Comparison of ENCODE assay signal across 8 mouse cellular contexts in genomic region chr7:92777108-92777973, GRCm38 (mm10). TPM values are rescaled to one million over a fixed set of nuclear protein-coding genes. Genes with fewer than 3 reads are reported as not detected.
A peak's percentile ranks its signal among the peaks of the same experiment; 100 is the strongest.
DNase-seq lines count a peak whose midpoint lies in the region; ATAC-seq and TF ChIP-seq lines count a peak whose summit lies in the region.

No protein-coding gene starts in this region.

- H3K27ac ChIP-seq in hindbrain, embryonic 12.5 days = peak overlapping the region; percentile 73

- in situ Hi-C loops in Patski (cut with MboI; ENCODE audit: low pct_unique_long_range_greater_than_20kb) = no loop called here

- no peak for DNase-seq in Patski (ENCODE audit: low read depth, low spot score)
- DNase-seq in cerebellum, postnatal 25 days = peak; percentile 70 to 75
- DNase-seq in frontal cortex, postnatal 25 days (ENCODE audit: low spot score in 2 of 2) = peak; percentile 39 to 42
- peak; percentile 45 to 58 for DNase-seq in layer of hippocampus, postnatal 10 days (ENCODE audit: low spot score in 2 of 2)
- peak; percentile 42 for DNase-seq in lung, postnatal 10 days
- peak; percentile 49 for DNase-seq in right cerebral cortex, postnatal 14 days
- DNase-seq in thymus, adult 18-20 months = no peak

- H3K9ac ChIP-seq in hindbrain, embryonic 12.5 days = no peak overlapping the region; the same call in 1 of the 2 replicates

- no peaks in the 10 kb centered on the region for H3K27me3 ChIP-seq in Patski
- no peaks in the 10 kb centered on the region for H3K27me3 ChIP-seq in hindbrain, embryonic 12.5 days

- POLR2A ChIA-PET in Patski (lab: Charles Lee) = no interaction called here

- peak overlapping the region; percentile 40 for H3K4me2 ChIP-seq in hindbrain, embryonic 12.5 days (replicated peaks)

- 31% methylated on average over 17 of the region's 17 CpGs for WGBS in hindbrain, embryonic 12.5 days

- ATAC-seq in Patski = peak; percentile 66
- ATAC-seq in hindbrain, embryonic 12.5 days (ENCODE audit: low FRiP score) = peak; percentile 33; the same call in 1 of the 2 replicates

- H3K9me3 ChIP-seq in hindbrain, embryonic 12.5 days (replicated peaks) = no peaks in the 10 kb centered on the region

- CTCF ChIA-PET in Patski (lab: Charles Lee) = interaction anchor here (1.4 to 1.5 kb wide), 3 partner anchors 12 to 22 kb away, joined by 3 to 5 read pairs (median 4); no protein-coding TSS in a partner anchor

- H3K36me3 ChIP-seq in hindbrain, embryonic 12.5 days = no peaks in the 10 kb centered on the region

- H3K4me3 ChIP-seq in hindbrain, embryonic 12.5 days = peak overlapping the region; percentile 4; the same call in 1 of the 2 replicates

- peaks cover 23% of the 10 kb centered on the region for H3K4me1 ChIP-seq in hindbrain, embryonic 12.5 days

- no peak for TF ChIP-seq CTCF in Patski (IDR thresholded peaks at IDR 0.05)

RNA-seq across cellular contexts. Expression of gene Rab30, which starts 35.9 kb away (rescaled TPM):
- 9.8 TPM for polyA plus RNA-seq in Patski (2021)
- 22.2 and 22.6 TPM in 2 replicates for polyA plus RNA-seq in hindbrain, embryonic 12.5 days (2016; fragmentation: Nextera tagmentation; extraction: Ambion mirVana)
- total RNA-seq in layer of hippocampus, postnatal 10 days (2021) = 10 to 100 TPM; 43.7 to 44.0 TPM

Comparison
In these comparisons a context has a peak if more than half of its experiments do, and no peak if none do; other contexts are left out.
1. DNase-seq: peak in cerebellum, postnatal 25 days (2 of 2), frontal cortex, postnatal 25 days (2 of 2), layer of hippocampus, postnatal 10 days (2 of 2), lung, postnatal 10 days (single experiment) and right cerebral cortex, postnatal 14 days (single experiment); none in Patski (single experiment) and thymus, adult 18-20 months (0 of 2).